Mouse (Mus musculus): ENCODE measurements around the gene Scgb1b10.
"Not testable (repeated sequence)": the region's sequence is repeated elsewhere in the genome, so short reads cannot be mapped to it uniquely, and the experiment has no call there.

Gene Scgb1b10

DNA sequence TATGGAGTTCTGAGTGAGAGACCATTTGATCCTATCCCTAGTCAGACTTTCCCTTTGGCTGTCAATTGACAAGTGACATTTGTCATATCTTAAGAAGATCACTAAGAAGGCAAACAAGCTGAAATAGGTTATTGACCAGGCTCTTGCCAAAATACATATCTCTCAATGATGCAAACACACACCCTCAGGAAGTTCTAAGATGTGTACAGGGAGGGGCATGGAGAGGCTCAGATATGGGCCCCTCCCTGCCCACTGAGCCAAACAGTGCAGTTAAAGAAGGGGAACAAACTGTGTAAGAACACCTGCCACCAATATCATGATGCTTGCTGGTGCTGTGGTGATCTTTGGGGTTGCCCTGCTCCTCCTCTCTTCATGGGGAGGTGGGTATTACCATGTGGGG is at the start of gene Scgb1b10:
Gene Scgb1b10 (plus strand): TSS at position 301 of the 400 bp plus-strand sequence.
- not testable (repeated sequence) for DNase-seq (ENCODE audit: low read depth)
